Mouse (Mus musculus) midbrain, embryonic 14.5 days (tissue): ENCODE data around the gene Fgfr2. TPM values are rescaled to one million over a fixed set of nuclear protein-coding genes. Genes with fewer than 3 reads are reported as not detected.

Experiments used
- ATAC-seq: fragments of 200-750 bp; cut with Nextera tagmentation; 2 replicates; pipeline ENCODE4 v1.8.0; 2017; ENCODE audit warnings: moderate number of reproducible peaks, moderate library complexity; ENCODE audit not compliant: low FRiP score, low TSS enrichment
- DNase-seq: peaks from one replicate; pipeline ENCODE4 v3.0.0-alpha.2; 2015
- H3K27ac ChIP-seq: fragments of 300-500 bp; sonication (generic); replicated peaks from 2 replicates; pipeline ENCODE4 v1.5.1; 2014; ENCODE audit warnings: mild to moderate bottlenecking, low read depth, low read length, moderate library complexity
- H3K27me3 ChIP-seq: fragments of 300-500 bp; sonication (generic); 2 replicates; pipeline ENCODE4 v1.6.1; 2014; ENCODE audit warnings: low read length, control low read depth, mixed read lengths; ENCODE audit not compliant: control insufficient read depth, insufficient read depth
- H3K36me3 ChIP-seq: fragments of 300-500 bp; sonication (generic); 2 replicates; pipeline ENCODE4 v1.6.1; 2014; ENCODE audit warnings: low read length, control low read depth; ENCODE audit not compliant: control insufficient read depth, insufficient read depth
- H3K4me1 ChIP-seq: fragments of 300-500 bp; sonication (generic); 2 replicates; pipeline ENCODE4 v1.6.1; 2014; ENCODE audit warnings: mild to moderate bottlenecking, antibody characterized with exemption, low read length, control low read depth; ENCODE audit not compliant: control insufficient read depth, insufficient read depth
- H3K4me2 ChIP-seq: fragments of 300-500 bp; sonication (generic); 2 replicates; pipeline ENCODE4 v1.6.1; 2014; ENCODE audit warnings: mild to moderate bottlenecking, low read length, moderate library complexity
- H3K4me3 ChIP-seq: fragments of 300-500 bp; sonication (generic); replicated peaks from 2 replicates; pipeline ENCODE4 v1.5.1; 2014; ENCODE audit warnings: low read depth, low read length
- H3K9ac ChIP-seq: fragments of 300-500 bp; sonication (generic); replicated peaks from 2 replicates; pipeline ENCODE4 v1.6.1; 2014; ENCODE audit warnings: mild to moderate bottlenecking, low read length, moderate library complexity
- H3K9me3 ChIP-seq: fragments of 300-500 bp; sonication (generic); 2 replicates; pipeline ENCODE4 v1.6.1; 2016; ENCODE audit warnings: low read length, control low read depth, mixed read lengths; ENCODE audit not compliant: control insufficient read depth
- WGBS: fragments of 180-500 bp; shearing (Covaris S2); extraction: QIAGEN DNeasy Blood & Tissue Kit; methylation state at CpG from one replicate; pipeline ENCODE4 v1.1.7; 2014; 5-methylcytosine and 5-hydroxymethylcytosine counted together
- polyA plus RNA-seq: library from polyadenylated mRNA; unstranded; fragments of >200 nt; fragmentation: Nextera tagmentation; extraction: Ambion mirVana; gene quantifications from 2 replicates; pipeline ENCODE4 v1.2.1, GENCODE M21; 2014

Gene Fgfr2
- polyA plus RNA-seq, 1 experiment from 2014 or later = 28.1 TPM

DNA sequence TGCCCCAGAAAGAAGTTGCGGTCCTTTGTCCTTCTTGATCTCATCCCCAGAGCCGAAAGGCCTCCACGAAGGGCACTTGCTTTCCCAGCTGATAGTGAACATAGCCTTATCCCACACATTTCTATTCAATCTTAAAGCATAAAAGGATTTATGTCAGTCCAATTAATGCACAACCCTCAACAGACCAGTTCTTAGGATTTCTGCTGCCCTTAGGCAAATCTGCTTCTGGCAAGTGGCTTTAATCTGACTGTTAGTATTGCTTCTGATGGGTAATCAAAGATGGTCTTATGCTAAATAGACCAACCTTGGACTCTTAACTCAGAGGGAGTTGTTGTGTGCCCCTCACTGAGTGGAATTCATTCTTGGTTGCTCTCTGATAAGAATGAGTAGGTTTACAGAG, 2505.6 kb downstream of the Fgfr2 start:
- Histone ChIP-seq H3K4me3 (no peak overlapping the region), H3K4me2 (no peak overlapping the region), H3K36me3 (no peaks in the 10 kb centered on the region), H3K27ac (no peak overlapping the region), H3K27me3 (no peaks in the 10 kb centered on the region), H3K9me3 (no peaks in the 10 kb centered on the region), H3K4me1 (no peaks in the 10 kb centered on the region), H3K9ac (no peak overlapping the region)
- WGBS = 27% methylated on average over 3 of the region's 3 CpGs
- ATAC-seq (no peak), DNase-seq (peak; percentile 57)

GRCm38 (mm10) chr7:130613973-130614372, 2509.2 kb downstream of the Fgfr2 start:
- ATAC-seq = no peak
- no peaks in the 10 kb centered on the region for H3K36me3 ChIP-seq
- no peak overlapping the region for H3K4me2 ChIP-seq
- H3K9me3 ChIP-seq = no peaks in the 10 kb centered on the region
- H3K4me3 ChIP-seq = no peak overlapping the region
- H3K9ac ChIP-seq = no peak overlapping the region
- H3K4me1 ChIP-seq = no peaks in the 10 kb centered on the region
- H3K27ac ChIP-seq = no peak overlapping the region
- 46% methylated on average over 4 of the region's 4 CpGs for WGBS
- H3K27me3 ChIP-seq = no peaks in the 10 kb centered on the region
- DNase-seq = no peak

GRCm38 (mm10) chr7:130606958-130607357, 2516.2 kb downstream of the Fgfr2 start:
- no peak for ATAC-seq
- WGBS = 64% methylated on average over 4 of the region's 4 CpGs
- no peak for DNase-seq
- Histone ChIP-seq H3K27me3 (no peaks in the 10 kb centered on the region), H3K36me3 (no peaks in the 10 kb centered on the region), H3K4me1 (no peaks in the 10 kb centered on the region), H3K9ac (no peak overlapping the region), H3K9me3 (no peaks in the 10 kb centered on the region), H3K27ac (no peak overlapping the region), H3K4me3 (no peak overlapping the region), H3K4me2 (no peak overlapping the region)

GRCm38 (mm10) chr7:130605111-130605510, 2518.0 kb downstream of the Fgfr2 start:
- DNase-seq = peak; percentile 14

GRCm38 (mm10) chr7:130604390-130604789, 2518.8 kb downstream of the Fgfr2 start:
- no peak overlapping the region for H3K4me3 ChIP-seq
- H3K9me3 ChIP-seq = no peaks in the 10 kb centered on the region
- H3K4me2 ChIP-seq = no peak overlapping the region
- ATAC-seq = no peak
- no peak for DNase-seq
- no peak overlapping the region for H3K9ac ChIP-seq
- WGBS = 75% methylated on average over 2 of the region's 2 CpGs
- no peak overlapping the region for H3K27ac ChIP-seq
- no peaks in the 10 kb centered on the region for H3K36me3 ChIP-seq
- H3K4me1 ChIP-seq = no peaks in the 10 kb centered on the region
- no peaks in the 10 kb centered on the region for H3K27me3 ChIP-seq

More at GRCm38 (mm10) chr7:130605111-130605510, 2518.0 kb downstream of the Fgfr2 start:
- ATAC-seq = no peak
- Histone ChIP-seq H3K27ac (no peak overlapping the region), H3K4me2 (no peak overlapping the region), H3K36me3 (no peaks in the 10 kb centered on the region), H3K9me3 (no peaks in the 10 kb centered on the region), H3K27me3 (no peaks in the 10 kb centered on the region), H3K9ac (no peak overlapping the region), H3K4me1 (no peaks in the 10 kb centered on the region), H3K4me3 (no peak overlapping the region)
- WGBS = 32% methylated on average over 6 of the region's 6 CpGs

GRCm38 (mm10) chr7:130603556-130603955, 2519.6 kb downstream of the Fgfr2 start:
- H3K4me1 ChIP-seq = no peaks in the 10 kb centered on the region
- no peak for DNase-seq
- no peak for ATAC-seq
- H3K27ac ChIP-seq = no peak overlapping the region
- no peak overlapping the region for H3K4me3 ChIP-seq
- no peaks in the 10 kb centered on the region for H3K36me3 ChIP-seq
- H3K9me3 ChIP-seq = no peaks in the 10 kb centered on the region
- no peak overlapping the region for H3K9ac ChIP-seq
- WGBS = 89% methylated on average over 5 of the region's 5 CpGs
- H3K27me3 ChIP-seq = no peaks in the 10 kb centered on the region
- H3K4me2 ChIP-seq = no peak overlapping the region

GRCm38 (mm10) chr7:130602804-130603203, 2520.3 kb downstream of the Fgfr2 start:
- no peak for ATAC-seq
- H3K4me1 ChIP-seq = peaks cover 3% of the 10 kb centered on the region; the same call in 1 of the 2 replicates
- H3K4me2 ChIP-seq = no peak overlapping the region
- H3K27me3 ChIP-seq = no peaks in the 10 kb centered on the region
- H3K36me3 ChIP-seq = no peaks in the 10 kb centered on the region
- no peak overlapping the region for H3K27ac ChIP-seq
- H3K9me3 ChIP-seq = no peaks in the 10 kb centered on the region
- 89% methylated on average over 1 of the region's 1 CpGs for WGBS
- H3K9ac ChIP-seq = no peak overlapping the region
- no peak for DNase-seq
- H3K4me3 ChIP-seq = no peak overlapping the region

GRCm38 (mm10) chr7:130600546-130600945, 2522.6 kb downstream of the Fgfr2 start:
- Histone ChIP-seq H3K27ac (no peak overlapping the region), H3K4me2 (no peak overlapping the region), H3K9ac (no peak overlapping the region), H3K4me3 (no peak overlapping the region), H3K4me1 (peaks cover 14% of the 10 kb centered on the region; the same call in 1 of the 2 replicates), H3K36me3 (no peaks in the 10 kb centered on the region), H3K9me3 (no peaks in the 10 kb centered on the region), H3K27me3 (no peaks in the 10 kb centered on the region)
- no peak for ATAC-seq
- no peak for DNase-seq
- WGBS = 82% methylated on average over 2 of the region's 2 CpGs

DNA sequence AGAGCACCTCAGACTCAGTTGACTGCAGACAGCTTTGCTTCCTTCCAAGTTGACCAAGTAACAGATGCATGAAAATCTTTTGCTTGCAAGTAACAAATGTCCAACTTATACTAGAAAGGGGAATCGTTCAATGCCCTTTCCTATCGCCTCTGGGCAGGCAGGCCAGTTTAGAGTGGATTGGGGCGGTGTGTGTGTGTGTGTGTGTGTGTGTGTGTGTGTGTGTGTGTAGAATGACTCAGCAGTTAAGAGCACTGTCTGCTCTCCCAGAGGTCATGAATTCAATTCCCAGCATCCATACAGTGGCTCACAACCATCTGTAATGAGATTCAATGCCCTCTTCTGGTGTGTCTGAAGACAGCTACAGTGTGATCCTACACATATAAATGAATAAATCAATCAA, 2523.1 kb downstream of the Fgfr2 start:
- Histone ChIP-seq H3K4me1 (peaks cover 14% of the 10 kb centered on the region; the same call in 1 of the 2 replicates), H3K9me3 (no peaks in the 10 kb centered on the region), H3K36me3 (no peaks in the 10 kb centered on the region), H3K4me2 (no peak overlapping the region), H3K27me3 (no peaks in the 10 kb centered on the region), H3K9ac (no peak overlapping the region), H3K4me3 (no peak overlapping the region), H3K27ac (no peak overlapping the region)
- 84% methylated on average over 3 of the region's 3 CpGs for WGBS
- DNase-seq (no peak), ATAC-seq (no peak)
